Mouse (Mus musculus) brain, adult 10 weeks (tissue): ENCODE measurements around the gene Memo1. TPM values are rescaled to one million over a fixed set of nuclear protein-coding genes. Genes with fewer than 3 reads are reported as not detected.

Experiments
- polyA plus RNA-seq: library from polyadenylated mRNA; stranded (reverse); fragments of 350-450 nt; fragmentation: Illumina TruSeq; extraction: RNeasy Lipid Tissue Mini Kit (QIAGEN cat#74804); gene quantifications from one replicate; pipeline ENCODE4 v1.2.3, GENCODE M21; 2015; ENCODE audit warnings: low read depth, low replicate concordance

Memo1 gene
- 42.2 TPM for polyA plus RNA-seq

DNA sequence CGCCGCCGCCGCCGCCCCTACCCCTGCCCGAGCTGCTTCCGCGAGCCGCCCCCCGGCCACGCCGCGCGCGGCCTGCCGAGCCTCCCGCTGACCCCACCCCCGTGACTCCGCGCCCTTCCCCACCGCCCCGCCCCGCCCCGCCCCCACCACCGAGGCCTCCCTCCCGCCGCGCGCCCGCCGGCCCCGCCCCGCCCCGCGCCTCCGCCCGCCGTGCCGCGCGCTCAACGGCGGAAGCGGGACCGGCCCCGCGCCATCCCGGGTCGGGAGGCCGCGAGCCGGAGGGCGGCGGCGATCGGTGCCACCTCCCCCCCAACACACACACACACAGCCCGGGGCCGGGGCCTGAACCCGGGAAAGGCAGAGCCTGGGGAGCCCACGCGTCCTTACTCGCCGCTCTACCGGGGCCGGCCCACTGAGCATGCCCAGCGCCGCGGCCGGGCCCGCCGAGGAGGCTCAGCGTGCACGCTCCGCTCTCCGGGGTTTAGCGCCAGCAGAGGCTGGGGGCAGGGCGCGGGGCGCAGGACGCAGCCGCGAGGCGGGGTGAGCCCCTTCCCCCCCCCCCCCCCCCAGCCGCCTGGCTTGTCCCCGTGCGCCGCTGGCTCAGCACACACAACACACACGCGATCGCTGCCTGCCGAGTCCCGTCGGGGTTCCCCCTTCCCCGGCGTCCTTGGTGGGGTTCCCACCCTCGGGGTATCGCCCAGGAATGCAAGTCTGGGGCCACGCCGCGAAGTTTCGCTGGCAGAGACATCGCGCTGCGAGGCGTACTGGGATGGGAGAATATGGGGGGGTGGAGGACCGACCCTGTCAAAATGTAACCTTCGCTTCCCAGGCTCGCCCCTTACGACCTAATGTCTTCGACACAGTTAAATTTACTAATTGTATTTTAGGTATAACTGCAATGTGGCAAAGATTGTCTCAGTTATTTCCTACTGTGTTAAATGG lies at the start of gene Memo1:
Gene Memo1, minus strand, starts transcription at position 496 of the 945 bp plus-strand sequence.

DNA sequence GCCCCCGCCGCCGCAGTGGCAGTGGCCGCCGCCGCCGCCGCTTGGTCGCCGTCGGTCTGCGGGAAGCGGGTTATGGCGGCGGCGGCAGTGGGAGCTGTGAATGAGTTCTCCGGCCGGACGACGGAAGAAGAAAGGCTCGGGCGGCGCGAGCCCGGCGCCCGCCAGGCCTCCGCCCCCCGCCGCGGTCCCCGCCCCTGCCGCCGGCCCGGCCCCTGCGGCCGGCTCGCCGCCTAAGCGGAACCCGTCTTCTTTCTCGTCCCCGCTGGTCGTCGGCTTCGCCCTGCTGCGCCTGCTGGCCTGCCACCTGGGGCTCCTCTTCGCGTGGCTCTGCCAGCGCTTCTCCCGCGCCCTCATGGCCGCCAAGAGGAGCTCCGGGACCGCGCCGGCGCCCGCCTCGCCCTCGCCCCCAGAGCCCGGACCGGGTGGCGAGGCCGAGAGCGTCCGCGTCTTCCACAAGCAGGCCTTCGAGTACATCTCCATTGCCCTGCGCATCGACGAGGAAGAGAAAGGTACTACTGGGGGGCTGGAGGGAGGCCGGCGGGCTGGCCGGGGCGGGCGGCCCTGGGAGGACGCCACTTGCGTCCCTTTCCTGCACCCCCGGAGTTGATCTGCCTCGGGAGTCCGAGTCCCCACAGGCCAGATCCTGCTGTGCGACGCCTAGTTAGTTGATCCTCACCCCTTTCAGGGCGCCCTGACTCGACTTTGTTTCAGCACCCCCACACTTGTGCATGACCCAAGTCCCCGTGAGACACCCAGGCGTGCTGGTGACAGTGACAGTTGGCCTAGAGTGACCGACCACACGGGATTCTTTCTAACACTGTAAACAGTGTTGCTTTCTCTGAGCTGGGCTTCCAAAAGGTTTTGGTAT lies 43.9 kb upstream of the Memo1 start, which contains the start of gene Spast:
Gene Spast, plus strand, starts transcription at position 51 of the 868 bp plus-strand sequence.

DNA sequence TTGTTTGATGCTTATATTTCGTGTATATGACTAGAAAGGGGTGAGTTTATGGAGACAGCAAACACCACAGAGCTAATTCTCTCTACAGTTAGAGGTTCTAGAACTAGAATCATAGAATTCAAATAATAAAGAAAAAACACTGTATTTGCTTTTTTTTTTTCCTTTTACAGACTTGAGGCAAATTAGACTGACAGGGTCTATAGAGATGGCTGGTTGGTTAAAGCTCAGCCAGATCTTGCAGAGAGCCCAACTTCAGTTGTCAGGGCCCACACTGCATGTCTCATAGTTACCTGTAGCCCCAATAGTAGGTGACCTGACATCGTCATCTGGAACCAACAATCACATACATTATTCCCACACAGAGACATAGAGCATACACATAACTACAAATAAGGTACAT lies 28.5 kb upstream of the Memo1 start, which contains the start of gene Dpy30:
Gene Dpy30, minus strand, starts transcription at position 101 of the 400 bp plus-strand sequence.

Other genes with a start within 250 kb of the Memo1 start
- gene Srd5a2, start 247.6 kb downstream of the Memo1 start, polyA plus RNA-seq: not detected
- 106 TPM for gene Dpy30, start 28.4 kb upstream of the Memo1 start, polyA plus RNA-seq
- 33.3 TPM for gene Spast, start 43.5 kb upstream of the Memo1 start, polyA plus RNA-seq
- gene Slc30a6, start 100.1 kb upstream of the Memo1 start, polyA plus RNA-seq: 16.7 TPM
- 0.18 TPM for gene Nlrc4, start 163.6 kb upstream of the Memo1 start, polyA plus RNA-seq
- 93.1 TPM for gene Yipf4, start 194.0 kb upstream of the Memo1 start, polyA plus RNA-seq
- 59.6 TPM for gene Birc6, start 232.8 kb upstream of the Memo1 start, polyA plus RNA-seq